Mouse (Mus musculus): ENCODE results near the gene Gm21976.

DNA sequence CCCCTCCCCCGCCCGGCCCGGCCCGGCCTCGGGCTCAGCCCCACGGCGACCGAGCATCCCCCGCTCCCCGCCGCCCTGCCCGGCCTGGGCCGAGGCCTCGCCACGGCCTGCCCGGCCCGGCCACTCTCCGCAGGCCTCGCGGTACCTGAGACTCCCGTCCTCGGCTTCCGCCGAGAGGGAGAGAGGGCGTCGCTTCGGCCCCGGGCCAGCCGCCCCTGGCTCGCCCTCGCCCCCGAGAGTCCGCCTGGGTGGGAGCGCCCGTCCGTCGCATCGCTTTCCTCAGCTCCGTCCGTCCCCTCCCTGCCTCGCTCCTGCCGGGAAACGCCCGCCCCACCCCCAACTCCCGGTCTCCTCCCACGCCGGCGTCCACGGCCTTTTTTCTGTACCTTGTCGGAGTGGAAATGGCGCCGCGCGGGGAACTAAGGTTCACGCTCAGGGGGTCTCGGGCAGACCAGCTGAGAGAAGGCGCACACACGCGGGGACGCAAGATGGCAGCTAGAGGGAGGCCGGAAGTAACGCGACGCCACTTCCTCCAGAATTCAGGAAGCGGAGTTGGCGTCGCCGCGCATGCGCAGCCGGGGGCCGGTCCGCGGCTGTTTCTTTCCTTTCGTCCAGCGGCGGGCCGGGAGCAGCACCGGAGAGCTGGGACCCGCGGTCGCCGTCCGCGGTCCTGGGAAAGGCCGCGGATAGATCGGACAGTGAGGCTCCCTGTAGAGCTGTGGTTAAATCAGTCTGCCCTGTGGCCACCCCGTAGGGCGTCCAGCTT lies 37.0 kb downstream of the Gm21976 start, which contains the start of gene Btf3:
- TF ChIP-seq CTCF (IDR thresholded peaks at IDR 0.05; ENCODE audit: control insufficient read depth, insufficient read depth, insufficient replicate concordance, low read depth, low read length) (0 out of 2 replicates have a peak, but pooled peaks have one; percentile 1), POLR2A (IDR thresholded peaks at IDR 0.05; ENCODE audit: control insufficient read depth, low read depth, low read length) (peak; percentile 91)
